Mouse (Mus musculus): ENCODE measurements around the gene Scgb1b30. TPM values are rescaled to one million over a fixed set of nuclear protein-coding genes. Genes with fewer than 3 reads are reported as not detected.
A peak's percentile ranks its signal among the peaks of the same experiment; 100 is the strongest.

Scgb1b30 gene
- polyA plus RNA-seq, 1 experiment from 2014 or later = not detected

DNA sequence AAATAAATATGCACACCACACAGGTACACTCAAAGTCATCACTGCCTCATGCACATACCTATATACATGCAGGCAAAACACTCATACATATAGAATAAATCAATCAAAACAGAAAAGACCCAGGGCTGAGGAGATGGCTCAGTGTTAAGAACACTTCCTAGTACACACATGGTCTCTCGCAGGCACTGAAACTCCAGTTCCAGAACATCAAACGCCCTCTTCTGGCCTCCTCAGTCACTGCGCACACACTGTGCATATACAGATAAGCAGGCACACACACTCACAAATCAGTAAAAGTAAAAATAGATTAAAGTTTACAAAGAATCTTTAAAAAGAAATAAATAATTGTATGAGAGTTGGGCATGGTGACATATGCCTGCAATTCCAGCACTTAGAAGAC, 31.1 kb downstream of the Scgb1b30 start:
- Histone ChIP-seq H3K4me2 (ENCODE audit: low read depth, low read length) (no peak overlapping the region), H3K9me3 (ENCODE audit: control insufficient read depth, low read length) (peaks cover 12% of the 10 kb centered on the region; the same call in 1 of the 2 replicates), H3K4me3 (ENCODE audit: low read depth, low read length) (no peak overlapping the region), H3K9ac (ENCODE audit: low read depth, low read length) (no peak overlapping the region), H3K36me3 (ENCODE audit: control insufficient read depth, insufficient read depth, low read length) (peaks cover 14% of the 10 kb centered on the region; the same call in 1 of the 2 replicates), H3K4me1 (ENCODE audit: control insufficient read depth, insufficient read depth, low read length) (peaks cover 3% of the 10 kb centered on the region), H3K27ac (replicated peaks; ENCODE audit: low read depth, low read length) (no peak overlapping the region), H3K27me3 (replicated peaks; ENCODE audit: control insufficient read depth, insufficient read depth, low read length) (no peaks in the 10 kb centered on the region)
- WGBS = 83% methylated on average over 3 of the region's 3 CpGs
- DNase-seq (ENCODE audit: low spot score) = no peak
- ATAC-seq (ENCODE audit: low read depth) = no peak

DNA sequence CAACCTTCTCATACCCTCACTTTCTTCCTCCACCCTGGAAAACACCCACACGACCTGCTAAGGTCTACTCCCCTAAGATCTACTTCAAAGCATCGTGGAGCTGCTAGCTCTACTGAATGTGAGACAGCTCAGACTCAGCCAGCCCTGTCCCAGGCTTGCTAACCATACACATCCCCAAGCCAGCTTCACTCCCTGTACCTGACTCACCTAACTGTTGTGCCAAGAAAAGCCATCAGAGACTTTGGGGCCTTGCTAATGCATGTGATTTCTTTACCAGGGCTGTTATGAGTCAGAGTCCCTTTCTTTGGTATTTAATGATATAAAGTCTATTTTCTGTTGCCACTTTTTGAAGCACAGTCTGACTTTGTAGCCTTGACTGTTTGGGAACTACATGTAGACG, 35.9 kb downstream of the Scgb1b30 start:
- H3K4me1 ChIP-seq (ENCODE audit: control insufficient read depth, insufficient read depth, low read length) = peaks cover 18% of the 10 kb centered on the region
- ATAC-seq (ENCODE audit: low read depth) (no peak), DNase-seq (ENCODE audit: low spot score) (no peak)
- H3K36me3 ChIP-seq (ENCODE audit: control insufficient read depth, insufficient read depth, low read length) = peaks cover 4% of the 10 kb centered on the region; the same call in 1 of the 2 replicates
- peak overlapping the region; percentile 71 for H3K4me2 ChIP-seq (ENCODE audit: low read depth, low read length)
- no peak overlapping the region for H3K27ac ChIP-seq (replicated peaks; ENCODE audit: low read depth, low read length)
- 68% methylated on average over 3 of the region's 3 CpGs for WGBS
- peak overlapping the region; percentile 91 for H3K4me3 ChIP-seq (ENCODE audit: low read depth, low read length)
- no peak overlapping the region for H3K9ac ChIP-seq (ENCODE audit: low read depth, low read length)
- peaks cover 12% of the 10 kb centered on the region; the same call in 1 of the 2 replicates for H3K9me3 ChIP-seq (ENCODE audit: control insufficient read depth, low read length)
- H3K27me3 ChIP-seq (replicated peaks; ENCODE audit: control insufficient read depth, insufficient read depth, low read length) = no peaks in the 10 kb centered on the region

DNA sequence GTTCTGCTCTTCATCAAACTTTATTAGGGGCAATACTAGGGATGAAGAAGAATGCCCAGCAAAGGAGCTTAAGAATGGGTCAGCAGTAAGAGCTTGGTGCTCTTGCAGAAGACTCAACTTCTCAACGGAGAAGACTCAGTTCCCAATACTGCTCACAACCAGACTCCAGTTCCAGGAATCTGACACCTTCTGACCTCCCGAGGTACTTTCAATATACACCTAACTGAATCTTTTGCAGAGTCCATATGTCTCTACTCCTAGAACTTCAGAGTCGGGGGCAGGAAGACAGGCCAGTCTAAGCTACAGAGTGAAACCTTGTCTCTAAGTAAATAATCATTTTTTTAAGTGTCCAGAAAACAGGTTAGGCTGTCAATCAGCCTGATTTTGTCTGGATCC, 36.7 kb downstream of the Scgb1b30 start:
- Histone ChIP-seq H3K4me1 (ENCODE audit: control insufficient read depth, insufficient read depth, low read length) (peaks cover 18% of the 10 kb centered on the region), H3K4me3 (ENCODE audit: low read depth, low read length) (peak overlapping the region; percentile 91), H3K9me3 (ENCODE audit: control insufficient read depth, low read length) (0 out of 2 replicates have a peak, but pooled peaks cover 7% of the 10 kb centered on the region), H3K27ac (replicated peaks; ENCODE audit: low read depth, low read length) (peak overlapping the region; percentile 89), H3K36me3 (ENCODE audit: control insufficient read depth, insufficient read depth, low read length) (peaks cover 4% of the 10 kb centered on the region; the same call in 1 of the 2 replicates), H3K27me3 (replicated peaks; ENCODE audit: control insufficient read depth, insufficient read depth, low read length) (no peaks in the 10 kb centered on the region), H3K4me2 (ENCODE audit: low read depth, low read length) (peak overlapping the region; percentile 71), H3K9ac (ENCODE audit: low read depth, low read length) (peak overlapping the region; percentile 96)
- no peak for ATAC-seq (ENCODE audit: low read depth)
- no peak for DNase-seq (ENCODE audit: low spot score)
- 1% methylated on average over 3 of the region's 3 CpGs for WGBS

DNA sequence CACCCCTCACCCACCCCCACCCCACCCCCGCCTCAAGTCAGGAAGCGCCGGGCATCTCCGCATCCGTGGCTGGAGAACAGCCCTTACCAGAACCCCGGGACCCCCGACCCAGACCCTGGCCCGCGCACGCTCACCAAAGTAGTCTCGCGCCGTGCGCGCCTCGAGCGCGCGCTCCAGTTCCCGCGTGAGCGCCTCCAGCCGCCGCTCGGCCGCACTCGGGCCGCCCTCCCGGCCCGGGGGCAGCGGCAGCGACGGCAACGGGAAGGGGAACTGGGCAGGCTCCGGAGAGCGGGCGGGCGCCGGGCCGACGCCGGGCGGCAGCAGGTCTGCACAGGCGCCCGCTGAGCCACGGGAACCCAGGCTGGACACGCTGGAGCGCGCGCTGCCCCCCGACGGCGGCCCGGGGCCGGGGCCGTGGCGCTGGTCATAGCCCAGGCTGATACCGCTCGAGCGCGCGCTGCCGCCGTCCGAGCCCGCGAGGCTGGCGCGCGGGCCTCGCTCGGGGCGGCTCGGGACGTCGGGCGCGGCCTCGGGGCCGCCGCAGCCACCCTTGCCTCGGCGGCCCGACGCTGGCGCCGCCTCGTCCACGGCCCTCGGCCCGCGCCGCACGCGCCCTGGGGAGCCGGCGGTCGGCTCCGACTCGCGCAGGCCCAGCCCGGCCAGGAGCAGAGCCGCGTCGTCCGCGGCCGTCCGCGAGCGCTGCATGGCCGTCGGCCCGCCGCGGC, 37.3 kb downstream of the Scgb1b30 start:
- DNase-seq (ENCODE audit: low spot score) = peak; percentile 42
- H3K4me3 ChIP-seq (ENCODE audit: low read depth, low read length) = peak overlapping the region; percentile 91
- H3K9me3 ChIP-seq (ENCODE audit: control insufficient read depth, low read length) = 0 out of 2 replicates have a peak, but pooled peaks cover 2% of the 10 kb centered on the region
- H3K9ac ChIP-seq (ENCODE audit: low read depth, low read length) = peak overlapping the region; percentile 96
- peak; percentile 77 for ATAC-seq (ENCODE audit: low read depth)
- peak overlapping the region; percentile 71 for H3K4me2 ChIP-seq (ENCODE audit: low read depth, low read length)
- H3K27ac ChIP-seq (replicated peaks; ENCODE audit: low read depth, low read length) = peak overlapping the region; percentile 89
- H3K36me3 ChIP-seq (ENCODE audit: control insufficient read depth, insufficient read depth, low read length) = peaks cover 2% of the 10 kb centered on the region; the same call in 1 of the 2 replicates
- whole genome bisulfite sequencing = 0% methylated on average over 17 of the region's 116 CpGs
- H3K27me3 ChIP-seq (replicated peaks; ENCODE audit: control insufficient read depth, insufficient read depth, low read length) = no peaks in the 10 kb centered on the region
- H3K4me1 ChIP-seq (ENCODE audit: control insufficient read depth, insufficient read depth, low read length) = peaks cover 18% of the 10 kb centered on the region

DNA sequence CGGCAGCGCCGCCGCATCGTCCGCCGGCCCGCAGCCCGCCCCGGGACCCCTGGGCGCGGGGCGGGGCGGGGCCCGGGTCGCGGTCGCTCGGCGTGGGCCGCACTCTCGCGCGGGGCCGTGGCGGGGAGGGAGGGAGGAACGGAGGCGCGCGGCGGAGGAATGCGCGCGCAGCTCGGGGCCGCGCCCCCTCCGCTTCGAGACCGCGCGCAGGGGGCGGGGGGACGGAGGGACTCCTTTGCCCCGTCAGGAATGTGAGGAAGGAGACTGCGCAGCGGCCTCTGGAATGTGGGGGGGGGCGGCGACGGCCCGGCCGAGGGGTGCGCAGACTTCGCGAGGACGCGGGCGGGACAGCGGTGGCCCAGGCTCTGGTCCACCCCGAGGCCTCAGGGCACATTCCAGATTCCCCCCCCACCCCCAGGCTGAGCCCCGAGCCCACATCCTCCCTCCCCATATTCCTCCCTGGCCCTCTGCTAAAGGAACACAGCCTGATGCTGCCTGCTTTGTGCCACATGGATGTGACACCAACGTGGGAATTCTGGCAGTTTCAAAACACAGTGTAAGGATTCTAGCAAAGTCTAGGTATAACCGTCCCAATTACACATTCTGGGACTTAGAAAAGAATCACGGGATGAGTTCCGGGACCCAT, 38.0 kb downstream of the Scgb1b30 start, which contains the start of gene Wtip:
TSS of gene Wtip (minus strand) at position 152 of the 646 bp plus-strand sequence.
- WGBS = 8% methylated on average over 5 of the region's 65 CpGs
- Histone ChIP-seq H3K9me3 (ENCODE audit: control insufficient read depth, low read length) (no peaks in the 10 kb centered on the region), H3K36me3 (ENCODE audit: control insufficient read depth, insufficient read depth, low read length) (no peaks in the 10 kb centered on the region), H3K27me3 (replicated peaks; ENCODE audit: control insufficient read depth, insufficient read depth, low read length) (no peaks in the 10 kb centered on the region), H3K4me3 (ENCODE audit: low read depth, low read length) (peak within 1 kb of the TSS; percentile 91), H3K4me2 (ENCODE audit: low read depth, low read length) (peak within 1 kb of the TSS; percentile 71), H3K9ac (ENCODE audit: low read depth, low read length) (peak within 1 kb of the TSS; percentile 96), H3K4me1 (ENCODE audit: control insufficient read depth, insufficient read depth, low read length) (peaks cover 18% of the 10 kb centered on the region), H3K27ac (replicated peaks; ENCODE audit: low read depth, low read length) (peak within 1 kb of the TSS; percentile 89)
- DNase-seq (ENCODE audit: low spot score) (peak; percentile 94), ATAC-seq (ENCODE audit: low read depth) (peak; percentile 90)

DNA sequence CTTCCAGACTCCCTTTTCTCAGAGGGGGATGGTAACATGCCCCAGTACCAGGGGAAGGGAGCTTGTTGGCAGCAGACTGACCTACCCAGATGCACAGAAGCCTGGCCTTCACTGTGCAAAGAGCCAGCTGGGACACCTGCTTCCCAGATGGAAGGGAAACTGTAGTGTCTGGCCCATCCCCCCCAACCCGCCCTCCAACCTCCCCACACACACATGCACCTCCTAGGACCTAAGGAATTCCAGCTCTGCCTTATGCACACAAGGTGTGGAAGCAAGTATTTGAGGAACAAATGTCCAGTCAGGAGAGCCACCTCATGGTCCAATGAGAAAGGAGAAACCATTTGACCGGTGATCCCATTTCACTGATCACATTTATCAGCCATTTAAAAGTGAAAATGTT, 39.1 kb downstream of the Scgb1b30 start:
- no peak for ATAC-seq (ENCODE audit: low read depth)

DNA sequence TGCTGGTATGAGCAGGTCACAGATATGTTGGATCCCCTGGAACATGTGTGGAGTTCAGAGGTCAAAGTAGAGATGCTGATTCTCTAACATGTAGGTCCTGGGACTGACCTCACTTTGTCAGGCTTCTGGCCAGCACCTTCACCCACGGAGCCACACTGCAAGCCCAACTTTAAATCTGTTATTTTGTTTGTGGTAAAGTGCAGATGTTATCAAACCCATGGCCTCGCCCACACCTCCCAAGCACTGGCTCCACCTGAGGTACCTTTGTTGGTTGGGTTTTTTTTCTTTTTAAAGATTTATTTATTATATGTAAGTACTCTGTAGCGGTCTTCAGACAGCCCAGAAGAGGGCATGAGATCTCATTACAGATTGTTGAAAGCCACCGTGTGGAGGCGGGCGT, 44.3 kb downstream of the Scgb1b30 start:
- Histone ChIP-seq H3K9ac (ENCODE audit: low read depth, low read length) (no peak overlapping the region), H3K27me3 (replicated peaks; ENCODE audit: control insufficient read depth, insufficient read depth, low read length) (no peaks in the 10 kb centered on the region), H3K4me2 (ENCODE audit: low read depth, low read length) (no peak overlapping the region), H3K27ac (replicated peaks; ENCODE audit: low read depth, low read length) (no peak overlapping the region), H3K9me3 (ENCODE audit: control insufficient read depth, low read length) (no peaks in the 10 kb centered on the region), H3K4me1 (ENCODE audit: control insufficient read depth, insufficient read depth, low read length) (no peaks in the 10 kb centered on the region), H3K36me3 (ENCODE audit: control insufficient read depth, insufficient read depth, low read length) (peaks cover 46% of the 10 kb centered on the region), H3K4me3 (ENCODE audit: low read depth, low read length) (no peak overlapping the region)
- DNase-seq (ENCODE audit: low spot score) = no peak
- peak; percentile 42 for ATAC-seq (ENCODE audit: low read depth)
- WGBS = 88% methylated on average over 6 of the region's 6 CpGs

More for the DNA sequence above, 39.1 kb downstream of the Scgb1b30 start:
- Histone ChIP-seq H3K9ac (ENCODE audit: low read depth, low read length) (no peak overlapping the region), H3K4me1 (ENCODE audit: control insufficient read depth, insufficient read depth, low read length) (peaks cover 18% of the 10 kb centered on the region), H3K27ac (replicated peaks; ENCODE audit: low read depth, low read length) (0 out of 2 replicates have a peak overlapping the region, but pooled peaks have one; percentile 22), H3K4me2 (ENCODE audit: low read depth, low read length) (no peak overlapping the region), H3K9me3 (ENCODE audit: control insufficient read depth, low read length) (no peaks in the 10 kb centered on the region), H3K27me3 (replicated peaks; ENCODE audit: control insufficient read depth, insufficient read depth, low read length) (no peaks in the 10 kb centered on the region), H3K4me3 (ENCODE audit: low read depth, low read length) (no peak overlapping the region), H3K36me3 (ENCODE audit: control insufficient read depth, insufficient read depth, low read length) (no peaks in the 10 kb centered on the region)
- 69% methylated on average over 2 of the region's 2 CpGs for WGBS
- no peak for DNase-seq (ENCODE audit: low spot score)

DNA sequence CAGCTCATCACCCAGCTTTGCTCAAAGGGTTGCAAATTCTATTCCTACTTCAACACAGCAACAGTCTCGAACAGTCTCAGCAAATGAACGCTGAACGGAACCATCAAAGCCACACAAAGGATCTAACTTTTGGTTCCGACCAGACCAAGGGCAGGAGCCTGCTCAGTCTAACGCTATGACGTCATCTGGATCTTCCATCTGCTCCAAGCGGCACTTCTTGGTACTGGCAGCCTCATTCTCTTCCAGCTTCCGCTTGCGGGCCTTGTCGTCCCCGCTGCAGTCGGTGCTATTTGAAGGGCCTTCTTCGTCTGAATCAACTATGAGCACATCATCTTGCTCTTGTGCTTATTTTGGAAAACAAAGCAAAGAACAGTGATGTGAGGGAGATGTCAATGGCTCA, 45.9 kb downstream of the Scgb1b30 start:
- Histone ChIP-seq H3K27me3 (replicated peaks; ENCODE audit: control insufficient read depth, insufficient read depth, low read length) (no peaks in the 10 kb centered on the region), H3K9ac (ENCODE audit: low read depth, low read length) (no peak overlapping the region), H3K27ac (replicated peaks; ENCODE audit: low read depth, low read length) (no peak overlapping the region), H3K4me3 (ENCODE audit: low read depth, low read length) (no peak overlapping the region), H3K36me3 (ENCODE audit: control insufficient read depth, insufficient read depth, low read length) (peaks cover 63% of the 10 kb centered on the region), H3K9me3 (ENCODE audit: control insufficient read depth, low read length) (no peaks in the 10 kb centered on the region), H3K4me2 (ENCODE audit: low read depth, low read length) (no peak overlapping the region), H3K4me1 (ENCODE audit: control insufficient read depth, insufficient read depth, low read length) (no peaks in the 10 kb centered on the region)
- WGBS = 96% methylated on average over 13 of the region's 13 CpGs
- DNase-seq (ENCODE audit: low spot score) = no peak
- ATAC-seq (ENCODE audit: low read depth) = no peak

Measured in embryonic facial prominence, embryonic 14.5 days (tissue).